Mouse (Mus musculus) heart, embryonic 14.5 days (tissue): ENCODE measurements around the gene Lce6a. TPM values are rescaled to one million over a fixed set of nuclear protein-coding genes. Genes with fewer than 3 reads are reported as not detected.

Experiments used
- polyA plus RNA-seq: library from polyadenylated mRNA; unstranded; fragments of >200 nt; fragmentation: Nextera tagmentation; extraction: Ambion mirVana; gene quantifications from 2 replicates; pipeline ENCODE4 v1.2.1, GENCODE M21; 2014

Gene Lce6a
- polyA plus RNA-seq, 1 experiment from 2014 or later, result not detected

Other genes starting within 250 kb of the Lce6a start
- not detected in 2 replicates for gene Sprr2h, start 236.0 kb downstream of the Lce6a start, polyA plus RNA-seq
- gene Sprr2i, start 213.7 kb downstream of the Lce6a start, polyA plus RNA-seq, result not detected in 2 replicates
- gene Sprr2j-ps, start 203.6 kb downstream of the Lce6a start, polyA plus RNA-seq, result not detected in 2 replicates
- 5.2 and 5.9 TPM in 2 replicates for gene Gm9774, start 192.2 kb downstream of the Lce6a start, polyA plus RNA-seq
- not detected in 2 replicates for gene Sprr2k, start 189.1 kb downstream of the Lce6a start, polyA plus RNA-seq
- gene Sprr1b, start 182.9 kb downstream of the Lce6a start, polyA plus RNA-seq, result not detected in 2 replicates
- not detected in 2 replicates for gene Sprr3, start 162.9 kb downstream of the Lce6a start, polyA plus RNA-seq
- gene Sprr1a, start 135.8 kb downstream of the Lce6a start, polyA plus RNA-seq, result 0.78 TPM in 1 of 2 replicates, not detected in the other
- not detected in 2 replicates for gene Sprr4, start 121.2 kb downstream of the Lce6a start, polyA plus RNA-seq
- gene 2310046K23Rik, start 87.1 kb downstream of the Lce6a start, polyA plus RNA-seq, result not detected in 2 replicates
- gene Ivl, start 47.9 kb downstream of the Lce6a start, polyA plus RNA-seq, result not detected in 2 replicates
- not detected in 2 replicates for gene Smcp, start 32.7 kb downstream of the Lce6a start, polyA plus RNA-seq
- gene 2210017I01Rik, start 14.2 kb downstream of the Lce6a start, polyA plus RNA-seq, result not detected in 2 replicates
- gene Lce1a1, start 26.6 kb upstream of the Lce6a start, polyA plus RNA-seq, result not detected in 2 replicates
- not detected in 2 replicates for gene Lce1b, start 35.3 kb upstream of the Lce6a start, polyA plus RNA-seq
- not detected in 2 replicates for gene Lce1a2, start 48.7 kb upstream of the Lce6a start, polyA plus RNA-seq
- not detected in 2 replicates for gene Lce1c, start 57.6 kb upstream of the Lce6a start, polyA plus RNA-seq
- gene Lce1d, start 65.5 kb upstream of the Lce6a start, polyA plus RNA-seq, result not detected in 2 replicates
- gene Lce1e, start 87.4 kb upstream of the Lce6a start, polyA plus RNA-seq, result not detected in 2 replicates
- gene Lce1f, start 98.7 kb upstream of the Lce6a start, polyA plus RNA-seq, result not detected in 2 replicates
- not detected in 2 replicates for gene Gm38119, start 117.4 kb upstream of the Lce6a start, polyA plus RNA-seq
- not detected in 2 replicates for gene Lce1g, start 130.7 kb upstream of the Lce6a start, polyA plus RNA-seq
- not detected in 2 replicates for gene Lce1h, start 143.4 kb upstream of the Lce6a start, polyA plus RNA-seq
- not detected in 2 replicates for gene Lce1i, start 157.2 kb upstream of the Lce6a start, polyA plus RNA-seq
- not detected in 2 replicates for gene Lce1j, start 168.9 kb upstream of the Lce6a start, polyA plus RNA-seq
- not detected in 2 replicates for gene Lce1k, start 186.2 kb upstream of the Lce6a start, polyA plus RNA-seq
- gene Kprp, start 205.6 kb upstream of the Lce6a start, polyA plus RNA-seq, result not detected in 2 replicates
- not detected in 2 replicates for gene Lce1l, start 229.6 kb upstream of the Lce6a start, polyA plus RNA-seq
- not detected in 2 replicates for gene 2310050C09Rik, start 248.6 kb upstream of the Lce6a start, polyA plus RNA-seq